Mouse (Mus musculus) heart, embryonic 16.5 days (tissue): ENCODE data around the gene Adk. TPM values are rescaled to one million over a fixed set of nuclear protein-coding genes. Genes with fewer than 3 reads are reported as not detected.

Experiments
- ATAC-seq: fragments of 200-750 bp; cut with Nextera tagmentation; replicated peaks from 2 replicates; pipeline ENCODE4 v1.8.0; 2017; ENCODE audit warnings: moderate number of reproducible peaks; ENCODE audit not compliant: insufficient read depth, low FRiP score; ENCODE audit errors: extremely low read depth
- H3K27ac ChIP-seq: fragments of 300-500 bp; sonication (generic); 2 replicates; pipeline ENCODE4 v1.5.1; 2014; ENCODE audit warnings: mild to moderate bottlenecking, low read length, control low read depth, moderate library complexity
- H3K27me3 ChIP-seq: fragments of 300-500 bp; sonication (generic); 2 replicates; pipeline ENCODE4 v1.6.1; 2014; ENCODE audit warnings: low read length, mixed read lengths; ENCODE audit not compliant: control insufficient read depth, insufficient read depth
- H3K36me3 ChIP-seq: fragments of 300-500 bp; sonication (generic); 2 replicates; pipeline ENCODE4 v1.6.1; 2014; ENCODE audit not compliant: control insufficient read depth, insufficient read depth
- H3K4me1 ChIP-seq: fragments of 300-500 bp; sonication (generic); 2 replicates; pipeline ENCODE4 v1.6.1; 2014; ENCODE audit warnings: low read length, mixed read lengths; ENCODE audit not compliant: control insufficient read depth, insufficient read depth
- H3K4me2 ChIP-seq: fragments of 300-500 bp; sonication (generic); 2 replicates; pipeline ENCODE4 v1.6.1; 2014; ENCODE audit warnings: low read depth, mild to moderate bottlenecking, control low read depth, low read length
- H3K4me3 ChIP-seq: fragments of 300-500 bp; sonication (generic); 2 replicates; pipeline ENCODE4 v1.5.1; 2014; ENCODE audit warnings: mild to moderate bottlenecking, control low read depth, low read length
- H3K9ac ChIP-seq: fragments of 300-500 bp; sonication (generic); 2 replicates; pipeline ENCODE4 v1.6.1; 2014; ENCODE audit warnings: low read length, control low read depth
- H3K9me3 ChIP-seq: fragments of 300-500 bp; sonication (generic); replicated peaks from 2 replicates; pipeline ENCODE4 v1.6.1; 2016; ENCODE audit warnings: low read length; ENCODE audit not compliant: control insufficient read depth
- WGBS: fragments of 180-500 bp; shearing (Covaris S2); extraction: QIAGEN DNeasy Blood & Tissue Kit; methylation state at CpG from one replicate; pipeline ENCODE4 v1.1.7; 2014; 5-methylcytosine and 5-hydroxymethylcytosine counted together
- polyA plus RNA-seq: library from polyadenylated mRNA; unstranded; fragments of >200 nt; fragmentation: Nextera tagmentation; extraction: Ambion mirVana; gene quantifications from 2 replicates; pipeline ENCODE4 v1.2.1, GENCODE M21; 2015

The Adk gene
- polyA plus RNA-seq, 1 experiment from 2014 or later, result 222 TPM

DNA sequence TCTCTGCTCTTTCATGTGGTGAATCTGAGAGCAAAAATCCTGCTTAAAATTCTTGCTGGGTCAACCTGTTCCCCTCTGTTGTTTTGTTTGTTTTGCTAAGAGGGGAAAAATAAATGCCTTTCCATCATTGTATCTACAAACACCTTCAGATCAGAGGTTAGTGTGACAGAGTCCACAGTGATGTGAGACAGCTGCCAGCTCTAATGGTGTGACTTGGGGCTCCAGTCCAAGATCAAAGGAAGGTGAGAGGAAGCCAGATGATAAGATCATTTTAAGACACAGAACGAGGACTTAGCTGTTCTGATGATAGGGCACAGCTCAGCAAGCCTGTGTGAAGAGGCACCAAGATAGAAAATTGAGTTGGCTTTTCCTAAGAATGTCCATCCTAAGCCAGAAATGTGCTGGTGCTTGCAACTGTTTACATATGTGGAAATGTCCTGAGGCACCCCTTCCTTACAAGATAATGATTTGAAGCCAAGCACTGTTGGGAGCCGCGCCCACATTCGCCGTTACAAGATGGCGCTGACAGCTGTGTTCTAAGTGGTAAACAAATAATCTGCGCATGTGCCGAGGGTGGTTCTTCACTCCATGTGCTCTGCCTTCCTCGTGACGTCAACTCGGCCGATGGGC is 307.6 kb downstream of the Adk start:
- Histone ChIP-seq H3K27ac (no peak overlapping the region), H3K36me3 (no peaks in the 10 kb centered on the region), H3K9ac (no peak overlapping the region), H3K9me3 (no peaks in the 10 kb centered on the region), H3K4me2 (no peak overlapping the region), H3K27me3 (no peaks in the 10 kb centered on the region), H3K4me1 (no peaks in the 10 kb centered on the region), H3K4me3 (no peak overlapping the region)
- ATAC-seq, result no peak
- 84% methylated on average over 6 of the region's 12 CpGs for WGBS

GRCm38 (mm10) chr14:21367095-21367494 is 314.7 kb downstream of the Adk start:
- peak overlapping the region; percentile 64 for H3K27ac ChIP-seq
- no peak for ATAC-seq

DNA sequence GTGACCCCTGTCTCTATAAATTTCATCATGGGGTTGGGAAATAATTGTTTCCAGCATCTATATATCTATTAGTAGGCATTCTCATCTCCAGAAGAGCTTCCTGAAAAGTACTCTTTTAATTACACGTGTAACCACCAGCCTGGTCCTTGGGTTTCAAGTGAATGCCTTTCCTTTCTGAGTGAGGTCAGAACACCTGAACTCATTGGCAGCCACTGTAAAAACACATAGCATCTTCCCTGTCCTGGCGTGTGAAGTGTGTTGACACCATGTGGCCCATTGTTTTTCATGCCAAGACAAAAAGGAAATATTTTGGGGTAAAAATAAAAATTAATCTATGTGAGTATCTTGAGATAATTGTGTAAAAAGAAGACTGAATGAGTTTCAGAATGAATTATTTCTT is 316.2 kb downstream of the Adk start:
- no peak for ATAC-seq
- Histone ChIP-seq H3K4me1 (peaks cover 25% of the 10 kb centered on the region), H3K27ac (peak overlapping the region; percentile 65), H3K4me3 (no peak overlapping the region), H3K4me2 (no peak overlapping the region), H3K36me3 (no peaks in the 10 kb centered on the region), H3K9ac (no peak overlapping the region), H3K9me3 (0 out of 2 replicates have a peak, but pooled peaks cover 3% of the 10 kb centered on the region), H3K27me3 (no peaks in the 10 kb centered on the region)
- WGBS, result 57% methylated on average over 2 of the region's 2 CpGs

More at GRCm38 (mm10) chr14:21367095-21367494, 314.7 kb downstream of the Adk start:
- H3K4me1 ChIP-seq, result peaks cover 25% of the 10 kb centered on the region
- H3K4me3 ChIP-seq, result no peak overlapping the region
- H3K27me3 ChIP-seq, result no peaks in the 10 kb centered on the region
- no peak overlapping the region for H3K4me2 ChIP-seq
- H3K9me3 ChIP-seq, result 0 out of 2 replicates have a peak, but pooled peaks cover 3% of the 10 kb centered on the region
- no peak overlapping the region for H3K9ac ChIP-seq
- H3K36me3 ChIP-seq, result no peaks in the 10 kb centered on the region
- WGBS, result 58% methylated on average over 2 of the region's 2 CpGs

- Histone ChIP-seq H3K4me1 (peaks cover 25% of the 10 kb centered on the region), H3K27me3 (no peaks in the 10 kb centered on the region), H3K4me3 (no peak overlapping the region), H3K9me3 (0 out of 2 replicates have a peak, but pooled peaks cover 3% of the 10 kb centered on the region), H3K27ac (peak overlapping the region; percentile 65), H3K4me2 (no peak overlapping the region), H3K9ac (no peak overlapping the region), H3K36me3 (no peaks in the 10 kb centered on the region)
- peak; percentile 85 for ATAC-seq
- 15% methylated on average over 5 of the region's 5 CpGs for WGBS
Observed at GRCm38 (mm10) chr14:21369127-21369526, 316.8 kb downstream of the Adk start.

GRCm38 (mm10) chr14:21371946-21372345 is 319.6 kb downstream of the Adk start:
- ATAC-seq, result no peak
- no peak overlapping the region for H3K27ac ChIP-seq
- no peaks in the 10 kb centered on the region for H3K27me3 ChIP-seq
- no peak overlapping the region for H3K9ac ChIP-seq
- H3K4me2 ChIP-seq, result no peak overlapping the region
- H3K4me3 ChIP-seq, result no peak overlapping the region
- H3K4me1 ChIP-seq, result peaks cover 23% of the 10 kb centered on the region
- no peaks in the 10 kb centered on the region for H3K9me3 ChIP-seq
- H3K36me3 ChIP-seq, result no peaks in the 10 kb centered on the region
- 81% methylated on average over 2 of the region's 2 CpGs for WGBS

DNA sequence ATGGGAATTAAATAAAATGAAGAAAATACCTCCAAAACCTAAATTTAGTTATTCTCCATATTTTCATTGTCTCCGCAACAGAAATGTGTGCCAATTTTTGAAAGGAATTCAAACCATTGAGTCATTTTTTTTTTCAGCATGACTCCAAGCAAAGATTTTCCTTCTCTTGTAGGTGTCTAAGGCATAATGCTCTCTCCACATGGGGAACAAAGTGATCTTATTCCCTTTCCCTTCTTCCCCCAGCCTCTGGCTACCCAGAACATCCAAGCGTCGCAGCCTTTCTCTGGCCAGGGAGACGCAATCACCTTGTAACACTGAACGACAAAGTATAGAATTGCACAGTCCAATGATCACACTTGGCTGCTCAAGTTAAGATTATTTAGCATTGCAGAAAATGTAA is 320.3 kb downstream of the Adk start:
- H3K9me3 ChIP-seq, result no peaks in the 10 kb centered on the region
- H3K4me1 ChIP-seq, result peaks cover 19% of the 10 kb centered on the region
- 89% methylated on average over 5 of the region's 5 CpGs for WGBS
- ATAC-seq, result no peak
- no peaks in the 10 kb centered on the region for H3K36me3 ChIP-seq
- H3K4me2 ChIP-seq, result no peak overlapping the region
- H3K4me3 ChIP-seq, result no peak overlapping the region
- no peak overlapping the region for H3K27ac ChIP-seq
- no peaks in the 10 kb centered on the region for H3K27me3 ChIP-seq
- H3K9ac ChIP-seq, result no peak overlapping the region

DNA sequence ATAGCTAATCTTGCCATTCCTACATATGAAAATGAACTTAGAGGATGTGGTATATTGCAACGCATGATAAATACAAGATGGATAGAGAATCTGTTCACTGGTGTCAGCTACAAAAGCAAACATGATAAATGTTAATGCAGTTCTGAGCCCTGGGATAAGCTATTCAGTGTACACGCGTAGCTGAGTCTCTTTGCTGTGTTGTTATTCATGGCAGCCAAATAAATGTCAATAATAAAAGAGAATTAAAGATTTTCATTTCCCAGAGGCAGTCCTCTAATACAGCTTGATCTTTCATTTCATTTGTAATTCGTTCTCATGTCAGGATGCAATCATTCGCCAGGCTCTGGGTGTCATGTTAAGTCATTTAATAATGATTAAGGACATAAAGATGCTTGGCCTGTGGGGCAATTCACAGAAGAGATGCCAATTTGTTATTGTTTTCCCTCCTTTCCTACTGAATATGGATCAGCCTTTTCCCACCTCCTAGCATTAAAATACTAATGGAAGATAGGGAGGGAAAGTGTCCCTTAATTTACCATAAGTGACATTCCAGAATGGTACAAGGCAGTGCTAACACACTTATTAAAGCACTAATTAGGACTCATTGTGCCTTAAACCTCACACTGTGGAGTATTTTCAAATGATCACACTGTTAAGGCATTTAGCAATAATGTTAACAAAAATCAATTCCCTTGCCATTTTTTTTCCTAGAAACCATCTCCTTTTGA is 331.5 kb downstream of the Adk start:
- H3K27ac ChIP-seq, result no peak overlapping the region
- H3K36me3 ChIP-seq, result peaks cover 21% of the 10 kb centered on the region
- no peak overlapping the region for H3K4me2 ChIP-seq
- H3K9ac ChIP-seq, result no peak overlapping the region
- peaks cover 5% of the 10 kb centered on the region for H3K9me3 ChIP-seq
- no peak overlapping the region for H3K4me3 ChIP-seq
- ATAC-seq, result no peak
- H3K27me3 ChIP-seq, result no peaks in the 10 kb centered on the region
- no peaks in the 10 kb centered on the region for H3K4me1 ChIP-seq
- 93% methylated on average over 5 of the region's 5 CpGs for WGBS

DNA sequence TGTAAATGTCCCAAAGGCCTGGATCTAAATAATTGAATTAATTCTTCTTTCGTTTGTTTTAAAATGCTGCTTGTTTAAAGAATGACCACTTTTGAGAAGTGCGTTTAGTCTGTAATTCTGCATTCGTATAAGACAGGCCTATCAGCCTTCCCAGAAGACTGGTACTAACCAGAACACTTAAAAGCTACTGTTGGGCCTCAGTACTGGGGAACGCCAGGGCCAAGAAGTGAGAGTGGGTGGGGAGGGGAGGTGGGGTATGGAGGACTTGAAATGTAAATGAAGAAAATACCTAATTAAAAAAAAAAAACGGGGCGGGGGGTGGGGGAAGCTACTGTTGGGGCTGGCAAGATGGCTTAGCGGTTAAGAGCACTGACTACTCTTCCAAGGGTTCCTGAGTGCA is 347.1 kb downstream of the Adk start:
- Histone ChIP-seq H3K27me3 (no peaks in the 10 kb centered on the region), H3K4me1 (peaks cover 7% of the 10 kb centered on the region; the same call in 1 of the 2 replicates), H3K36me3 (0 out of 2 replicates have a peak, but pooled peaks cover 6% of the 10 kb centered on the region), H3K27ac (no peak overlapping the region), H3K9ac (no peak overlapping the region), H3K9me3 (peaks cover 3% of the 10 kb centered on the region; the same call in 1 of the 2 replicates), H3K4me3 (no peak overlapping the region), H3K4me2 (no peak overlapping the region)
- no peak for ATAC-seq
- WGBS, result 91% methylated on average over 7 of the region's 7 CpGs

- peaks cover 3% of the 10 kb centered on the region; the same call in 1 of the 2 replicates for H3K9me3 ChIP-seq
- WGBS, result 69% methylated on average over 8 of the region's 8 CpGs
- H3K27ac ChIP-seq, result no peak overlapping the region
- H3K4me3 ChIP-seq, result no peak overlapping the region
- no peak overlapping the region for H3K9ac ChIP-seq
- H3K27me3 ChIP-seq, result no peaks in the 10 kb centered on the region
- no peak overlapping the region for H3K4me2 ChIP-seq
- H3K36me3 ChIP-seq, result 0 out of 2 replicates have a peak, but pooled peaks cover 6% of the 10 kb centered on the region
- no peak for ATAC-seq
- peaks cover 7% of the 10 kb centered on the region; the same call in 1 of the 2 replicates for H3K4me1 ChIP-seq
Observed at GRCm38 (mm10) chr14:21402157-21402601, 349.8 kb downstream of the Adk start.
